25 mouse cellular contexts compared by ENCODE assay signal in genomic region chr13:36257213-36257612, GRCm38 (mm10).
DNase-seq lines count a peak whose midpoint lies in the region; ATAC-seq and TF ChIP-seq lines count a peak whose summit lies in the region.
"Had no signal": no experiment of that assay in that cellular context is flagged by ENCODE, and none has a peak within 500 bp of the region (broad histone marks: within the 10 kb centered on the region; RNA-seq: fewer than 3 reads in every experiment).

No protein-coding gene starts in this region.

- H3K4me1 ChIP-seq in hindbrain, embryonic 16.5 days (ENCODE audit: control insufficient read depth, insufficient read depth, low read depth, low read length) = no peaks in the 10 kb centered on the region
- H3K4me1 ChIP-seq in hindbrain, embryonic 10.5 days (replicated peaks) = no peaks in the 10 kb centered on the region
- no peaks in the 10 kb centered on the region for H3K4me1 ChIP-seq in midbrain, embryonic 14.5 days (ENCODE audit: control insufficient read depth, insufficient read depth, low read length)
- H3K4me1 ChIP-seq in midbrain, embryonic 10.5 days = peaks cover 6% of the 10 kb centered on the region; the same call in 1 of the 2 replicates
- no peaks in the 10 kb centered on the region for H3K4me1 ChIP-seq in midbrain, embryonic 15.5 days
- no peaks in the 10 kb centered on the region for H3K4me1 ChIP-seq in lung, adult 2 months (ENCODE audit: control insufficient read depth, insufficient read depth, low read length)
- H3K4me1 ChIP-seq: forebrain, embryonic 13.5 days; heart, embryonic 12.5 days; heart, embryonic 15.5 days; hindbrain, embryonic 12.5 days; intestine, embryonic 15.5 days had no signal

- no peaks in the 10 kb centered on the region for H3K36me3 ChIP-seq in hindbrain, embryonic 16.5 days (ENCODE audit: control insufficient read depth, insufficient read depth, low read length)
- H3K36me3 ChIP-seq in hindbrain, embryonic 10.5 days = peaks cover 4% of the 10 kb centered on the region; the same call in 1 of the 2 replicates
- no peaks in the 10 kb centered on the region for H3K36me3 ChIP-seq in midbrain, embryonic 14.5 days (ENCODE audit: control insufficient read depth, insufficient read depth, low read length)
- H3K36me3 ChIP-seq in midbrain, embryonic 10.5 days = 0 out of 2 replicates have a peak, but pooled peaks cover 7% of the 10 kb centered on the region
- H3K36me3 ChIP-seq in midbrain, embryonic 15.5 days (replicated peaks) = no peaks in the 10 kb centered on the region
- H3K36me3 ChIP-seq: heart, embryonic 15.5 days; hindbrain, embryonic 12.5 days; intestine, embryonic 15.5 days had no signal

- no peaks in the 10 kb centered on the region for H3K27me3 ChIP-seq in hindbrain, embryonic 16.5 days (replicated peaks; ENCODE audit: control insufficient read depth, insufficient read depth, low read length)
- no peaks in the 10 kb centered on the region for H3K27me3 ChIP-seq in hindbrain, embryonic 10.5 days (ENCODE audit: insufficient read depth, poor library complexity, severe bottlenecking)
- no peaks in the 10 kb centered on the region for H3K27me3 ChIP-seq in midbrain, embryonic 14.5 days (ENCODE audit: control insufficient read depth, insufficient read depth, low read length)
- H3K27me3 ChIP-seq in midbrain, embryonic 10.5 days (ENCODE audit: low read depth, poor library complexity, severe bottlenecking) = no peaks in the 10 kb centered on the region
- H3K27me3 ChIP-seq in midbrain, embryonic 15.5 days (replicated peaks) = no peaks in the 10 kb centered on the region
- H3K27me3 ChIP-seq: forebrain, embryonic 13.5 days; heart, embryonic 12.5 days; heart, embryonic 15.5 days; hindbrain, embryonic 12.5 days; intestine, embryonic 15.5 days had no signal

- no peak for TF ChIP-seq POLR2A in lung, adult 2 months (IDR thresholded peaks at IDR 0.05; ENCODE audit: borderline replicate concordance, extremely low read depth, low read depth, low read length)

- DNase-seq in hindbrain, embryonic 10.5 days (ENCODE audit: low spot score) = no peak
- peak; percentile 50 for DNase-seq in midbrain, embryonic 14.5 days
- no peak for DNase-seq in midbrain, embryonic 10.5 days (ENCODE audit: low spot score)
- DNase-seq in lung, adult 2 months = no peak
- no peak for DNase-seq in gastrocnemius, postnatal 36 days
- DNase-seq: adrenal gland, adult 2 months; adrenal gland, postnatal 14 days; cerebellum, adult 18-20 months; cerebellum, adult 9-10 months; cerebellum, postnatal 14 days; gastrocnemius, postnatal 10 days; heart, adult 2 months; heart, postnatal 10 days; heart, postnatal 36 days; kidney, adult 11 months had no signal

- no peak overlapping the region for H3K4me3 ChIP-seq in hindbrain, embryonic 16.5 days (ENCODE audit: low read length)
- H3K4me3 ChIP-seq in hindbrain, embryonic 10.5 days = no peak overlapping the region
- H3K4me3 ChIP-seq in midbrain, embryonic 14.5 days (replicated peaks; ENCODE audit: low read depth, low read length) = no peak overlapping the region
- no peak overlapping the region for H3K4me3 ChIP-seq in midbrain, embryonic 10.5 days
- no peak overlapping the region for H3K4me3 ChIP-seq in midbrain, embryonic 15.5 days
- no peak overlapping the region for H3K4me3 ChIP-seq in lung, adult 2 months (replicated peaks; ENCODE audit: extremely low read depth, low read depth, low read length)
- H3K4me3 ChIP-seq: forebrain, embryonic 10.5 days; forebrain, embryonic 13.5 days; heart, adult 2 months; heart, embryonic 12.5 days; heart, embryonic 15.5 days; hindbrain, embryonic 12.5 days; intestine, embryonic 15.5 days had no signal

- peak; percentile 67; the same call in 1 of the 2 replicates for ATAC-seq in hindbrain, embryonic 16.5 days
- no peak for ATAC-seq in midbrain, embryonic 14.5 days (ENCODE audit: low FRiP score, low TSS enrichment)
- peak; percentile 86; the same call in 1 of the 2 replicates for ATAC-seq in midbrain, embryonic 15.5 days (replicated peaks)
- ATAC-seq: CD4-positive, CD25-positive, alpha-beta regulatory T cell, adult 4 months; forebrain, embryonic 13.5 days; forebrain, embryonic 16.5 days; intestine, embryonic 15.5 days had no signal

- no peak overlapping the region for H3K9ac ChIP-seq in hindbrain, embryonic 16.5 days (ENCODE audit: low read depth, low read length)
- no peak overlapping the region for H3K9ac ChIP-seq in midbrain, embryonic 14.5 days (replicated peaks; ENCODE audit: low read length)
- no peak overlapping the region for H3K9ac ChIP-seq in midbrain, embryonic 15.5 days
- H3K9ac ChIP-seq: forebrain, embryonic 13.5 days; heart, embryonic 12.5 days; heart, embryonic 15.5 days; hindbrain, embryonic 12.5 days; intestine, embryonic 15.5 days had no signal

- no peak for TF ChIP-seq CTCF in lung, adult 2 months (IDR thresholded peaks at IDR 0.05; ENCODE audit: insufficient read depth, low read length)

- no peaks in the 10 kb centered on the region; the same call in 1 of the 2 replicates for H3K9me3 ChIP-seq in hindbrain, embryonic 16.5 days (ENCODE audit: control insufficient read depth, low read length)
- H3K9me3 ChIP-seq in hindbrain, embryonic 10.5 days = no peaks in the 10 kb centered on the region
- H3K9me3 ChIP-seq in midbrain, embryonic 14.5 days (ENCODE audit: control insufficient read depth, low read length) = peaks cover 4% of the 10 kb centered on the region; the same call in 1 of the 2 replicates
- peaks cover 9% of the 10 kb centered on the region; the same call in 1 of the 2 replicates for H3K9me3 ChIP-seq in midbrain, embryonic 10.5 days (replicated peaks)
- H3K9me3 ChIP-seq in midbrain, embryonic 15.5 days = no peaks in the 10 kb centered on the region
- H3K9me3 ChIP-seq: forebrain, embryonic 13.5 days; heart, embryonic 15.5 days; hindbrain, embryonic 12.5 days; intestine, embryonic 15.5 days had no signal

- intact Hi-C loops in gastrocnemius, postnatal 36 days (cut with DNase I) = no loop called here

- no peak overlapping the region for H3K27ac ChIP-seq in hindbrain, embryonic 16.5 days (ENCODE audit: low read depth, low read length)
- H3K27ac ChIP-seq in hindbrain, embryonic 10.5 days = no peak overlapping the region
- H3K27ac ChIP-seq in midbrain, embryonic 14.5 days (replicated peaks; ENCODE audit: low read depth, low read length) = 0 out of 2 replicates have a peak overlapping the region, but pooled peaks have one; percentile 37
- H3K27ac ChIP-seq in midbrain, embryonic 10.5 days (replicated peaks) = no peak overlapping the region
- peak overlapping the region; percentile 59; the same call in 1 of the 2 replicates for H3K27ac ChIP-seq in midbrain, embryonic 15.5 days
- H3K27ac ChIP-seq: forebrain, embryonic 10.5 days; forebrain, embryonic 13.5 days; heart, adult 2 months; heart, embryonic 15.5 days; hindbrain, embryonic 12.5 days; intestine, embryonic 15.5 days had no signal

- no peak overlapping the region for H3K4me2 ChIP-seq in hindbrain, embryonic 16.5 days (ENCODE audit: low read length)
- H3K4me2 ChIP-seq in midbrain, embryonic 14.5 days (ENCODE audit: low read length) = no peak overlapping the region
- 0 out of 2 replicates have a peak overlapping the region, but pooled peaks have one; percentile 22 for H3K4me2 ChIP-seq in midbrain, embryonic 15.5 days
- H3K4me2 ChIP-seq: forebrain, embryonic 13.5 days; heart, embryonic 12.5 days; heart, embryonic 15.5 days; hindbrain, embryonic 12.5 days; intestine, embryonic 15.5 days had no signal

- 64% methylated on average over 5 of the region's 5 CpGs for WGBS in hindbrain, embryonic 16.5 days
- WGBS in hindbrain, embryonic 10.5 days = 84% methylated on average over 5 of the region's 5 CpGs
- 56% methylated on average over 5 of the region's 5 CpGs for WGBS in midbrain, embryonic 14.5 days
- 88% methylated on average over 5 of the region's 5 CpGs for WGBS in midbrain, embryonic 10.5 days
- WGBS in midbrain, embryonic 15.5 days = 55% methylated on average over 5 of the region's 5 CpGs
- WGBS in lung, adult 2 months = 82% methylated on average over 5 of the region's 5 CpGs

Comparison
In these comparisons a context has a peak if more than half of its experiments do, and no peak if none do; other contexts are left out.
1. H3K27ac ChIP-seq: peak in midbrain, embryonic 14.5 days (single experiment) and midbrain, embryonic 15.5 days (single experiment); none in hindbrain, embryonic 16.5 days (single experiment), hindbrain, embryonic 10.5 days (single experiment) and midbrain, embryonic 10.5 days (single experiment).